Mouse (Mus musculus): ENCODE measurements around the gene Enho. TPM values are rescaled to one million over a fixed set of nuclear protein-coding genes. Genes with fewer than 3 reads are reported as not detected.
"Not testable (repeated sequence)": the region's sequence is repeated elsewhere in the genome, so short reads cannot be mapped to it uniquely, and the experiment has no call there.

Gene Enho
- 10 to 100 TPM; 12.9 to 14.5 TPM for total RNA-seq (2021)
- long read RNA-seq, experiment 1, transcript Enho-201 (2 exons, 1,269 nt): major isoform, 24 of 25 reads
- long read RNA-seq, experiment 1, partial matches to known transcripts: 0 of 25 reads
- long read RNA-seq, experiment 1, other reads (novel, unspliced or antisense): 1 of 25 reads
- long read RNA-seq, experiment 2, transcript Enho-201 (2 exons, 1,269 nt): major isoform, 26 of 28 reads
- long read RNA-seq, experiment 2, partial matches to known transcripts: 0 of 28 reads
- long read RNA-seq, experiment 2, other reads (novel, unspliced or antisense): 2 of 28 reads

- DNase-seq: peak; percentile 97
Observed at GRCm38 (mm10) chr4:41639913-41640507, at the start of gene Enho. Enho (minus strand) TSS chr4:41640324.

GRCm38 (mm10) chr4:41688562-41688961, 48.4 kb upstream of the Enho start:
- DNase-seq: not testable (repeated sequence)

GRCm38 (mm10) chr4:41685882-41686492, 45.9 kb upstream of the Enho start:
- DNase-seq: not testable (repeated sequence)

- not testable (repeated sequence) for DNase-seq
Observed at GRCm38 (mm10) chr4:41684931-41685453, 44.9 kb upstream of the Enho start.

- DNase-seq: not testable (repeated sequence)
Observed at GRCm38 (mm10) chr4:41684131-41684930, 44.2 kb upstream of the Enho start.

- DNase-seq: not testable (repeated sequence)
Observed at GRCm38 (mm10) chr4:41683303-41683702, 43.2 kb upstream of the Enho start.

- DNase-seq: no peak
Observed at GRCm38 (mm10) chr4:41682789-41683188, 42.7 kb upstream of the Enho start.

GRCm38 (mm10) chr4:41681947-41682346, 41.8 kb upstream of the Enho start:
- no peak for DNase-seq

- DNase-seq: no peak
Observed at GRCm38 (mm10) chr4:41681176-41681575, 41.1 kb upstream of the Enho start.

- no peak for DNase-seq
Observed at GRCm38 (mm10) chr4:41679291-41679690, 39.2 kb upstream of the Enho start.

- no peak for DNase-seq
Observed at GRCm38 (mm10) chr4:41678863-41679262, 38.7 kb upstream of the Enho start.

- peak; percentile 54 for DNase-seq
Observed at GRCm38 (mm10) chr4:41677006-41677629, 37.0 kb upstream of the Enho start.

GRCm38 (mm10) chr4:41676248-41677005, 36.3 kb upstream of the Enho start:
- DNase-seq: no peak

GRCm38 (mm10) chr4:41673186-41673585, 33.1 kb upstream of the Enho start:
- no peak for DNase-seq

GRCm38 (mm10) chr4:41672522-41672963, 32.4 kb upstream of the Enho start:
- DNase-seq: peak; percentile 37

- no peak for DNase-seq
Observed at GRCm38 (mm10) chr4:41671963-41672480, 31.9 kb upstream of the Enho start.

- no peak for DNase-seq
Observed at GRCm38 (mm10) chr4:41671500-41671899, 31.4 kb upstream of the Enho start.

- DNase-seq: no peak
Observed at GRCm38 (mm10) chr4:41670836-41671235, 30.7 kb upstream of the Enho start.

GRCm38 (mm10) chr4:41666646-41667045, 26.5 kb upstream of the Enho start:
- DNase-seq: no peak

- DNase-seq: no peak
Observed at GRCm38 (mm10) chr4:41665009-41665675, 25.0 kb upstream of the Enho start.

Measured in gastrocnemius, postnatal 10 days (tissue).